Mouse (Mus musculus): Measurements from ENCODE around the gene Gla. TPM values are rescaled to one million over a fixed set of nuclear protein-coding genes. Genes with fewer than 3 reads are reported as not detected.

Gla gene
- polyA plus RNA-seq (2012; rRNA removed), result 4.0 and 4.6 TPM in 2 replicates

DNA sequence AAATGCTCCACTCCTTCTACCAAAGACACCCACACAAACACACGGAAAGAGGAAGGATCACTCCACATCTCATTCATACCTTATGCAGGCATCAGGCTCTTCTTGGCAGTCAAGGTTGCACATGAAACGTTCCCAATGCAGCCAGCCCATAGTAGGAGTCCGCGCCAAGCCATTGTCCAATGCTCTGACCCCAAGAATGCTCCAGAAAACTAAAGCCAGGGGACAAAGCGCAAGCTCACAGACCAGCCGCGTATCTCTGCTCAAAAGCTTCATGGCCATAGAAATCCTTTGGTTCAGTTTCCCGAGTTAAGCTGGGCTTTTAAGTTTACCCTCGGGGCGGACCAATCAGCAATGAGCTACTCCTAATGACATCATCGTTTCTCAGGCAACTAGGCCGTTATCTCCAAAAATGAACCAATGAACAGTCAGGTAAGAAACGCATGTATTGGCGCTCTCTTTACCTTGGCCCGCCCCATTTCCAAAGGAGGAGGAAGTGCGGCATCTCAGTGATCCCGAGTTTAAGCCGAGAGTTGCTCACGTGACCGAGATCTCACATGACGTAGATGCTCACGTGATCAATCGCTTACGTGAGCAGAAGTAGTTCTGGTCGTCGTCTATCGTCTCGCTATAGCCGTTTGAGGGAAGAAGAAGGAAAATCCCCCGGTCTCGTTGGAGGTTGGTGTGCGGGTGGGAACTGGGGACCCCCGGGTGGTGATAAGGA lies at the start of gene Gla, which contains the start of gene Hnrnph2:
Gene Gla, minus strand, starts transcription at position 467 of the 721 bp plus-strand sequence.
Gene Hnrnph2, plus strand, starts transcription at position 521 of the 721 bp plus-strand sequence.

GRCm38 (mm10) chrX:134585103-134586002 lies 15.6 kb downstream of the Gla start, which contains the start of gene Rpl36a:
Rpl36a (plus strand) TSS chrX:134585654.

GRCm38 (mm10) chrX:134582888-134583669 lies 17.8 kb downstream of the Gla start, which contains the start of gene Btk:
Btk (minus strand) TSS chrX:134583570.

GRCm38 (mm10) chrX:134541145-134541954 lies 59.6 kb downstream of the Gla start, which contains the start of gene Timm8a1:
Timm8a1 (minus strand) TSS chrX:134541865.

Other genes starting within 250 kb of the Gla start
- 33.9 and 38.0 TPM in 2 replicates for gene Drp2, start 196.6 kb downstream of the Gla start, polyA plus RNA-seq (2012; rRNA removed)
- 0.07 and 0.23 TPM in 2 replicates for gene Taf7l, start 124.6 kb downstream of the Gla start, polyA plus RNA-seq (2012; rRNA removed)
- 14.1 and 14.9 TPM in 2 replicates for gene Timm8a1, start 59.3 kb downstream of the Gla start, polyA plus RNA-seq (2012; rRNA removed)
- gene Btk, start 17.6 kb downstream of the Gla start, polyA plus RNA-seq (2012; rRNA removed), result 0.34 and 0.43 TPM in 2 replicates
- gene Rpl36a, start 15.5 kb downstream of the Gla start, polyA plus RNA-seq (2012; rRNA removed), result 1,080 and 1,158 TPM in 2 replicates
- 80.8 and 84.6 TPM in 2 replicates for gene Hnrnph2, start 54 bp upstream of the Gla start, polyA plus RNA-seq (2012; rRNA removed)
- 24.8 and 24.9 TPM in 2 replicates for gene Armcx4, start 85.4 kb upstream of the Gla start, polyA plus RNA-seq (2012; rRNA removed)
- gene Armcx1, start 116.8 kb upstream of the Gla start, polyA plus RNA-seq (2012; rRNA removed), result 81.1 and 91.2 TPM in 2 replicates
- 47.1 and 50.3 TPM in 2 replicates for gene Armcx6, start 150.3 kb upstream of the Gla start, polyA plus RNA-seq (2012; rRNA removed)
- 62.8 and 71.6 TPM in 2 replicates for gene Armcx3, start 155.5 kb upstream of the Gla start, polyA plus RNA-seq (2012; rRNA removed)
- gene Armcx2, start 208.1 kb upstream of the Gla start, polyA plus RNA-seq (2012; rRNA removed), result 81.4 and 81.6 TPM in 2 replicates

Data from central nervous system, embryonic 18 days (tissue).